Mouse (Mus musculus) urinary bladder, adult 18-20 months (tissue): Measurements from ENCODE around the gene Ggps1.

Experiments
- DNase-seq, 2 experiments: peaks; one replicate each; pipeline ENCODE4 v3.0.0; 2022; ENCODE audit warnings: low spot score in 2 of 2, mixed read lengths in 2 of 2

Gene Ggps1

GRCm38 (mm10) chr13:14063013-14063941, at the start of gene Ggps1, which contains the start of gene Arid4b:
TSS of gene Ggps1 (minus strand) at chr13:14063488.
TSS of gene Arid4b (plus strand) at chr13:14063232.
- peak; percentile 86 to 95 for DNase-seq

DNA sequence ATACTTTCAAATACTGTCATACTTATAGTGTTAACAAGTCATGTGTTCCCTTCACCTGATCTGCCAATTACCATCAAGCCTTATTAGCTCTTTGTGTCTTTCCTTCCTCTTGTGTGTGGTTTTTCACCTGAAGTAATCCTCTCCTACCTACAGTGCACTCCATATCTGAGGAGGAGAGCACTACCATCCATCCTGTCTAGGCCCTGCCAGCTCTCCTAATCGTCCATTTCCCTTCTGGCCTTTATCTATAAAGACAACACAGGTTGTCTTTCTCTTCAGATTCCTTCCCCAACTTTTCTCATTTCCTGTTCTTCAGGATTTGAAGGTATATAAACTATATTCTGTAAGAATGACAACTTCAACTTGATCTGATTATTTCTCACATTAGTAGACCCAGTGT, 47.9 kb upstream of the Ggps1 start:
- DNase-seq: no peak

- no peak for DNase-seq
Observed at GRCm38 (mm10) chr13:14110154-14110873, 47.0 kb upstream of the Ggps1 start.

DNA sequence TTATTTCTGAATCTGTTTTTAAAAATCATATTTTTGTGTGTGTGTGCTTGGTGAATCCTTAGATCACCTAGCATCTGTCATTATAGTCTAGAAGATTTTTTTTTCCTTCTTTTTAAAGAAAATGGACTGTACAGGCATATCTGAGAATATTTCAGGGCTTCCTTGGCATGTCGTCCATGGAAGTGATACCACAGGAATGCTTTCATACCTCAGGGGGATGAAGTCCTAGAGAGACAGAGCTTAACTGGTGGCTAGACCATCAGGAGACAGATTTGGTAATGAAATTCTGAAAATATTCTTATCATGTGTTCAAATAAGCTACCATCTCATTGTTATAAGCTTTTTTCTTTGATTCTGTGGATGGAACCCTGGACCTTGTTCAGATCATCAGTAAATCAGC, 39.7 kb upstream of the Ggps1 start:
- no peak for DNase-seq

- DNase-seq: no peak
Observed at GRCm38 (mm10) chr13:14088669-14089068, 25.4 kb upstream of the Ggps1 start.

- DNase-seq: no peak
Observed at GRCm38 (mm10) chr13:14075326-14075725, 12.0 kb upstream of the Ggps1 start.

GRCm38 (mm10) chr13:14074371-14074770, 11.1 kb upstream of the Ggps1 start:
- no peak for DNase-seq

GRCm38 (mm10) chr13:14069291-14069690, 6.0 kb upstream of the Ggps1 start:
- DNase-seq: no peak

DNA sequence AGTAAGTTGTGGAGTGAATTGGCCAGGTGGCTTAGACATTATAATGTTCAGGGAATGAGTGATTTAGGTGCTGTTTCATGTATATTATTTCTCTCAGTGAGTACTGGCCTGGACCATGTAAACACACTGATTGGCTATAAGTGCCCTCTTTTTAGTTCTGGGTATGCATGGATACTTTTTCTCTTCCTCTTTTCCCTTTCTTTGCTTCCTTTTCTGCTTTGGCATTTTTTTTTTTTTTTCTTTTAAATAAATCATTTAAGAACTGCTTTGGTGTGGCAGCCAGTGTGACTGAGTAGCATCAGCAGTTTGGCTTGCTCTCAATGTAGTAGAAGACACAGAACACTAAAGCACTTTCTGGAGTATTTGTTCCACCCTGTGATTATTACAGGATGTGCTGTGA, 4.7 kb upstream of the Ggps1 start:
- no peak for DNase-seq

GRCm38 (mm10) chr13:14065701-14066100, 2.4 kb upstream of the Ggps1 start:
- DNase-seq: no peak

- DNase-seq: no peak
Observed at GRCm38 (mm10) chr13:14065028-14065380, 1.7 kb upstream of the Ggps1 start.

DNA sequence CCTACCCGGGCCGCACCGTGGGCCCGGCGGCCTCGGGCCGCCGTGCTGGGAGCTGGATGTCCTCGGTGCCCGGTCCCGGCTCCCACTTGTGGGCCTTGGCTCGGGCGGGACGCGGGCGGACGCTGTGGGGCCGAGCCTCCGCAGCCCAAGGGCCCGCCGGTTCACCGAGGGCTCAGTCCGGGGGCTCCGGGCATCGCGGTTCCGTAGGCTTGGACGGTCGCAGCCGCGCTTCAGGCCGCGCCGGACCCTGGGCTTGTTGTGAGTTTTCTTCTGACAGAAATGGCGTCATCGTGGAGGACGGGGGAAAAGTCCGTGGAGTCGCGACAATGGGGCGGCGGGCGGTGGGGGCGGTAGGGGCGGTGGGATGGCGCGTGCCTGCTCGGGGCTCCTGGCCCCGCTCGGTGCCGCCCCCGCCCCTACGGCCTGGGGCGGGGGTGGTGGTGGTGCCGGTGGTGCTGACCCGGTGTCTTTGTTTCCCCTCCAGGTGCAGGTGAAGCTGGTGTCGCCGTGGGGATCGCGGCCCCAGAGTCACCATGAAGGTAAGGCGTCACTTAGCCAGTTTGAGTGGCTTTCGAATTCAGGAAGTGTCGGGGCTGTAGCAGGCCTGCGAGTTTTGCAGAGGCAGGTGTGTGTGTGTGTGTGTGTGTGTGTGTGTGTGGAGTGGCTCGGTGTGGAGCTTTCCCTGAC, 1.2 kb upstream of the Ggps1 start:
- peak; percentile 19 to 44 for DNase-seq

GRCm38 (mm10) chr13:14063942-14064271, 619 bp upstream of the Ggps1 start:
- DNase-seq: no peak

- no peak for DNase-seq
Observed at GRCm38 (mm10) chr13:14062209-14063012, 877 bp downstream of the Ggps1 start.

DNA sequence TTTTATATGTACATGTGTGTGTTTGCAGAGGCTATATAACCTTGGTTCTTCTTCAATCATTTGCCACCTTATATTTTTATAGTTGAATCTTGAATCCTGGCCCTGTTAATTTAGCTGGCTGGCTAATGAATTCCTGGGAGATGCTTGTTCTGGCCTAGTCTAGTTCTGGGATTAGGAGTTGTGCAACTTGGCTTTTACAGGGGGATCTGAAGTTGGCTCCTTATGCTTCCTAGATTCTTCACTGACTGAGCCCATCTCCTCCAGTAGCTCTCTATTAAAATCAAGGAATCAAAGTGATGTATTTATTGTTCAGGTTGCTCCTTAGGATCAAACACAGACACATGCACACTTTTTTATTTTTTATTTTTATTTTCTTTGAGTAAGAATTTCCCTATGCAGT, 3.7 kb downstream of the Ggps1 start:
- no peak for DNase-seq

DNA sequence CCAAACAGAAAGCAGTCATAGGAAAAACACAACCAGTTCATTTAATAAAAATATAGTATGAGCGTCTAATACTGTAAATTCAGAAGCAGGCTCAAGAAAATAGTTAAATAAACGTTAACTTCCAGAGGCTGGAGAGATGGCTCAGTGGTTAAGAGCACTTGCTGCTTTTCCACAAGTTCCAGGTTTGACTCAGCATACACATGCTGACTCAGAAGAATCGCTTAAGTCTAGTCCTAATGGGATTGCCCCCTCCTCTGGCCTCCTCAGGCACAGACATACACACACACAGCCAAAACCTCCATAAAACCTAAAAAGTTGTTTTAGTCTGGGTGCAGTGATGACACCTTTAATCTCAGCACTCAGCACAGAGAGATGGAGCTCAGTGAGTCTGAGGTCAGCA, 6.5 kb downstream of the Ggps1 start:
- no peak for DNase-seq

GRCm38 (mm10) chr13:14049878-14050277, 13.4 kb downstream of the Ggps1 start:
- DNase-seq: no peak

DNA sequence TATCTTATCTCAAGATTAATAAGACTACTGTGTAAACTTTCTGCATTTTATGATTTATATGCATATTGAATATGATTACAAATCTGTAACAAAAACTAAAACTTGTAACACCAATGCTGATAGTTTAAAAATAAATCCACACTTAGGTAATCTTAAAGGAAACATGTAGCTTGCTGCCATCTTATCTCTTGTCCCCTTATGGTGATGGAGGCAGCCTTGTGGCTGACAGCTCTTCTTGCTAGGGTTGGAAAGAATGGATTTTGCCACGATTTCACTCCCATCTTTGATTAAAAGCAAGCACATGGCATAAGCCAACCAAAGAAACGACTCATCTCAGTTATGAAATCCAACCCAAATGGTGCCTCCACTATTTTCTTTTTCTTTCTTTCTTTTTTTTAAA, 18.8 kb downstream of the Ggps1 start:
- no peak for DNase-seq

DNA sequence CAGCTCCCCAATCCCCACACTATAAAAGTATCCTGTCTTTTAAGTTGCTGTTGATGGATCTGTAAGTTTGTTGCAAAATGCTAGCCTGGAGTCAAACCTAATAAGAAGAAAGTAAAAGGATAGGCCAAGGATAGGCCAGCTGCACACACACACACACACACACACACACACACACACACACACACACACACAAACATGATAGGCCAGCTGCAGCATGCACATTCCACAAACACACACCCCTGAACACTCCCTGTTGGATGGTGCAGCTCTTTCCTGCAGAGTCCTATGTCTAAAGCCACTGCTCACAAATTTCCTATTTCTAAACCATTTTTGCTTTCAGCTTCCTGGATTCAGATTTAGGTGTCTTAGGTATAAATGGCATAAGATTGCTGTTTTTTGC, 19.4 kb downstream of the Ggps1 start:
- no peak for DNase-seq

GRCm38 (mm10) chr13:14040186-14040585, 23.1 kb downstream of the Ggps1 start:
- DNase-seq: no peak

GRCm38 (mm10) chr13:14039292-14039965, 23.9 kb downstream of the Ggps1 start, which contains the start of gene Tbce:
TSS of gene Tbce (minus strand) at chr13:14039638.
- DNase-seq: peak; percentile 82 to 93
